Mouse (Mus musculus): ENCODE results near the gene Mrpl40. TPM values are rescaled to one million over a fixed set of nuclear protein-coding genes. Genes with fewer than 3 reads are reported as not detected.
A peak's percentile ranks its signal among the peaks of the same experiment; 100 is the strongest.
"Not testable (repeated sequence)": the region's sequence is repeated elsewhere in the genome, so short reads cannot be mapped to it uniquely, and the experiment has no call there.

The Mrpl40 gene
- total RNA-seq (2014; fragmentation: Nextera tagmentation) (86.0 and 101 TPM in 2 replicates), total RNA-seq (2017) (110 and 137 TPM in 2 replicates)

DNA sequence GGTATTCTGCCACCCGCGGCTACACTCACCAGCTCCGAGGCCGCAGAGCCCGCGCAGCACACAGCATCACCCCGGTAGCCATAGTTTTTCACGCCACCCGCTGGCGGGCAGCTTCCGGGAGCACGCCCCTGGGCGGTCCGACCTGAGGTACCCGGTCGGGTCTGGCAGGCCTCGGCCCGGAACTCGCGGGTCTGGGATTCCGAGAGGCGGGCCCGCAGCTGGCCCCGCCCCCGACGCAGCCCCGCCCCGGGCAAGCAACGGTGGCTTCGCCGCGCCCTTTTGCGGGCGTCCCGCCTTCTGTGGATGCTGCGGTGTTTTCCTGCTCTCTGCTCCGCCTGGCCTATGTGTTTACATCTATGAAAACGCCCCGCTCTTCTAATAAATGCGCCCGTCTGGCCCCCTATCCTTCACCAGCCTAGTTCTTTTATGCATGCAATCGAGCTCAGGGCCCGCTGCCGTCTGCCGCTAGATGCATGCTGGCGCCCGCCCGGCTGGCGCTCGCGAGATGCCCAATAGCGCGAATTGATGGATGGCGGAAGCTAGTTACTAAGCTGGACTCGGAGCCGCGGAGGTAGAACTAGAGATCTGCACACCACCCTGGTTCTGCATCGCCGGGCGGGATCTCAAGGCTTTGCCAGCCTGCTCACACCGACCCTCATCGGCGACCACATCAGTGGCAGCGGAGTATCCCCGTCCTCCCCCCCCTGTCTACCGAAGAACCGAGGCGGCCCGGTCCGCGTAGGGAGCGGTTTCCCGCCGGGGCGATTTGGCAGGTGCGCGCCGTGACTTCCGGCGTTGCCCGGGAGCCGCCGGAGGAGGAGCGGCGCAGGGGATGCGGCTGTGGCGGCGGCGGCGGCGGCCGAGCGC is at the start of gene Mrpl40, which contains the start of gene Hira:
TSS of gene Mrpl40 (minus strand) at position 421 of the 867 bp plus-strand sequence.
TSS of gene Hira (plus strand) at position 596 of the 867 bp plus-strand sequence.
- peak; percentile 86 for ATAC-seq (replicated peaks; ENCODE audit: low FRiP score, low TSS enrichment, poor library complexity, severe bottlenecking)

DNA sequence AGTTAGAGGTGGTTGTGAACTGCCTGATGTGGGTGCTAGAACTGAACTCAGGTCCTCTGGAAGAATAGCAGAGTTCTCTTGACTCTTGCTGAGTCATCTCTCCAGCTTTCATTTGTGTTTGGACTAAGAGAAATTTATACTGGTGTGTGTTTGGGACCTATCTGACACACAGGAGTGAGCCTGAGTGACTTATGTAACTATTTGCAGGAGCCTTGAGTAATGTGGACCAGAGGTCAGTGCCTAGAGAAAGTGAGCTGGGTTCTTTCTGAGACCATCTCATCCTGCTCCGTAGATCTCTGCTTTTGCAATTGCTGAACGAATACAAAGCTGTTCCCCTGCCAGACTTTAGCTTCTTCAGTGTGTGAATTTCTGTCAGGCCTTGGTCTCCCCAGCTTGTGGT is 45.1 kb upstream of the Mrpl40 start:
- ATAC-seq (replicated peaks; ENCODE audit: low FRiP score, low TSS enrichment, poor library complexity, severe bottlenecking) = no peak

DNA sequence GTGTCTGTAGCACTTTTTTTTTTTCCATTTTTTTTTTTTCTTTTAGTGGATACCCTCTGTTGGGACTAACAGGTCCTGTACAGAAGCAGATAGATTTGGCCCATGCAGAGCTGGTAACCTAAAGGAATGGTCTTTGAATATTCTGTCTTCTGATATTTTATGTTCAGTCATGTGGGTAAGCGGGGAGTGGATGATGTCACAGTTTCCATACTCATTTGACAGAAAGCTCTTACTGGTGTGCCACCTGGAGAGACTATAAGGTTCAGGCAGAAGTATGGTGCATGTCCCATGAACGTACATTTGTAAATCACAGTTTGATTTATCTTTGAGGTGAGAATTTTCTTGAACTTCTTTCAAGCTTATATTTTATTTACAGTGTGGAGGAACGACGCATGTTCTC is 39.4 kb upstream of the Mrpl40 start:
- no peak for ATAC-seq (replicated peaks; ENCODE audit: low FRiP score, low TSS enrichment, poor library complexity, severe bottlenecking)

DNA sequence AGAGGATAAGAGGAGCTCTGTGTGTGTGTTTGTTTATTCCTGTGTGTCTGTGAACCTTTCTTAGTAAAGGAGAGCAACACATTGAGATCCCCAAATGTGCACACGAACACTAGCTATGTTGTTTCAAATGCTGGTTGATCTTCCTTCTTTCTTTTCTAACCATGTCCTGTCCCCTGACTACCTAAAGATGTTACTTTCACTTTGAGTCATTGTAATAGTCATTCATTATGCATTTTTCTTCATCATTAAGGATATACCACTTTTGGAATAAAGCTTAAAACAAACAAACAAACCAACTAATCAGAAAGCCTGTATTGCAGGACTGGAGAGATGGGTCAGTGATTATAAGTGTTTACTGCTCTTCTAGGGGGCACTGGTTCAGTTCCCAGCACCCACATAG is 29.0 kb upstream of the Mrpl40 start:
- no peak for ATAC-seq (replicated peaks; ENCODE audit: low FRiP score, low TSS enrichment, poor library complexity, severe bottlenecking)

DNA sequence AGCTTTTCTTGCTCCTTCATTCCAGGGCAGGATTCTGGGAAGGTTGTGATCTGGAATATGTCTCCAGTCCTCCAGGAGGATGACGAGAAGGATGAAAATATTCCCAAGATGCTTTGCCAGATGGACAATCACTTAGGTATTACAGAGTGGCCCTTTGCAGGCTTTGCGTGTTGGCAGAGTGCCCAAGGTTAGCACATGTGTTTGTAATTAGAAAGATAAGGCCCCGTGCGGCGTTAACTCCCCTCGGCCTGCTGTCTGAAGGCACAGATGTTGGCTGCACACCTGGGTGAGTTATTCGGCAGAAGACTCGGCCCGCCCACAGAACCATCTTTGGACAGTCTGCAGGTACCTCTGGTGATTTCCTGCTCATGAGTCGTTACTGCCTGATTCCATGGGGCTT is 19.8 kb upstream of the Mrpl40 start:
- ATAC-seq (replicated peaks; ENCODE audit: low FRiP score, low TSS enrichment, poor library complexity, severe bottlenecking) = peak; percentile 82

DNA sequence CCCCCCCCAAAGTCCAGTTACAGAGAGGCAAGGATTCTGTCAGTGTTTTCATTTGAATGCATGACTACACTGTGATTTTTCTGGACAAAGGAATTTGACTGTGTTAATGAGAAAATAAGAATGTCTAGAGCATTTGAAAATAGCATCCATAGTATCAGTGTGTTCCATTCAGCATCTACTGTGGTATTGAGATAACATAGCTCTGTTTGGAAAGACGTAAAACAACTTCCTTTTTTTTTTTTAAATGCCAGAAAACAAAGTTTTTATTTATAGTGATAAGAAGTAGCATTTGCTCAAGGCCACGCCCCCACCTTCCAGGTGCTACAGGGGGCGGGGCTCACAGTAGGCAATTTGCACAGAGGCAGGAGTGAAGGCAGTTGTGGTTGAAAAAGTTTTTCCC is 18.6 kb upstream of the Mrpl40 start:
- no peak; the same call in 1 of the 2 replicates for ATAC-seq (replicated peaks; ENCODE audit: low FRiP score, low TSS enrichment, poor library complexity, severe bottlenecking)

DNA sequence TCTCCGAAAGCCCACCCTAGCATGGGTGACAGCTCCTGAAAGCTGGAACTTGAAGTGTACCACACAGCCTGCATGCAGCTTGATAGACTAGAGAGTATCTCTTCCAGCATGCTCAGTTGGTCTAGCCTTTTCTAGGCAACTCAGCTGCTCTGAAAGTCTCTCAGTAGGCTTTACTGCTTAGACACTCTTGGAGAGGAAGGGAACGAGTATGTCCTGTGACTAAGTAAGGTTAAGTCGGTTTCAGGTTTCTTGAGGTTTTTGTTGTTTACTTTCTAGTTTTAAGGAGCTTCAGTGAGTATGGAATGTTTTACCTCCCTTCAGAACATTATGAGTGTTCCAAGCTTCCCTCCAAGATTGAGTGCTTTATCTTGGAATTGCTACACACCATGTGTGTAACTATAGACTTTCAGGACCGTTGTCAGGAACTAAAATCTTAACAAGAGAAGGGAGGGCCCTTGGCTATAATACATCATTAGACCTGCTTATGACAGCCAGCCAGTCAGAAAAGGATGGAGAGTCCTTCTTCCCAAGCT is 17.2 kb upstream of the Mrpl40 start:
- ATAC-seq (replicated peaks; ENCODE audit: low FRiP score, low TSS enrichment, poor library complexity, severe bottlenecking) = no peak

DNA sequence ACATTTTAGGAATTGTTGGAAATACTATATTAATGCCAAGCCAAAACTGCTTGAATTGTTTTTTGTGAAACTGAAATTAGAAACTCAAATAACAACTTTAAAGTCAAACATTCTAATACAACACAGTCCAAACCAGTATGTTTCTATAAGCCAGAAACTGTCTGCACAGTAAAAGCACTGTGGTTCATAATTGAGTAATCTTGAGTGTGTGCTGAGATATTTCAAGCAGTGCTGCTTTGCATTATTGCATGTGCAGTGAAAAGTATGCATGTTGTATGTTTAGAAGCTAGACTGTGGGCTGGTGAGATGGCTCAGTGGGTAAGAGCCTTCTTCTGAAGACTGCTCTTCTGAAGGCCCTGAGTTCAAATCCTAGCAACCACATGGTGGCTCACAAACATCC is 7.4 kb upstream of the Mrpl40 start:
- no peak for ATAC-seq (replicated peaks; ENCODE audit: low FRiP score, low TSS enrichment, poor library complexity, severe bottlenecking)

DNA sequence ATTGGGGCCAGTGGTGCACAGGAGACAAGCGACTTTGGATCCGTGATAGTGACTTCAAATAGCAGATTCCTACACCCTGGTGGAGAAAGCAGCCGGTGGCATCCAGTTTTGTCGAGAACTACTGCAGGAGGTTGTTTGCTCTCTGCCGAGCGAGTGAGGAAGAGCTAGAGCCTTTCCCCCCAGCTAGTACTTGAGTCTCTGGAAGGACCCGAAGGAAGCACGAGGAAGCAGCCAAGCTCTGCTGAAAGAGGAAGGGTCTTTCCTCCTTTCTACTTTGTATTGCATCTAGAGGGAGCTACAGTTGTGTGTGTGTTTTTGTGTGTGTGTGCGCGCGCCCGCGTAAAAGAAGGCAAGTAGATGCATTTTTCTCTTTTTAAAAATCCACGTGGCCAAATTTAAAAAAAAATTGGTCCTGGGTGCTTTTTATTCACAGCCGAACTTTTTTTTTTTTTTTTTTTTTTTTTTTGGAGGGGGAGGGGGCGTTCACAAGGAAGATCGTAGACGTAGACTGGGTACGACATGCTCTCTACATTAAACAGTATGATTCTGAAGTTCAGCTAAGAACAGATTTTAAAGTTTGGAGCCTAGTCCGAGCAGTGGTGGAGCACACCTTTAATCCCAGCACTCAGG is 1.5 kb upstream of the Mrpl40 start:
- ATAC-seq (replicated peaks; ENCODE audit: low FRiP score, low TSS enrichment, poor library complexity, severe bottlenecking) = peak; percentile 33; the same call in 1 of the 2 replicates

DNA sequence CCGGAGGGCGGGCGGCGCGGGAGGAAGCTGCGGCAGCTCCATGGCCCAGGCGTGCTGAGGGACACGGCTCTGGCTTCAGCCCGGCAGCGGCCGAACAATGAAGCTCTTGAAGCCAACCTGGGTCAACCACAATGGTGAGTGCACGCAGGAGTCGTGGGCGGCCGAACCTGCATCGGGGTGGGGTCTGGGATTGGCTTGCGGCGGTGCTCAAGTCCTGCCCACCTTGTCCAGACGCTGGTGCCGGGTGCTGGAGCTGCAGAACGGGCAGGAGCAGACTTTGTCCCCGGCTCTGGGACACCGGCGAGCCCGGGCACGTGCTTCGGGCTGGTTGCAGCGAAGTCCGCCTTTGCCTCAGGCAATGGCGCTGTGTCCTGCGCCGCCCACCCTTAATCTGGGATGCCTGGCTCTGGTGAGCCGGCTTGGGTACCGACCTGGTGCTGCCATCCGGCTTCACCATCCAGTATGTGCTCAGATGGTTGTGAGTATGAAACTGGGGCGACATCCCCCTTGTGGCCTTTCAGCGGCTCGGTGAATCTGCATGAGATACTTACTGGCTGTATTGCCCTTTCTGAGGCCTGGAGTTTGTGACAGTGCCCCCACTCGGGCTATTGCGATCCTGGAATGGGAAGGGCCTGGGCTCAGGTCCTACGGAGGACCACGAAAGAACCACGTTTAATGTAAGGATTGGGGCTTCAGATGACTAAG is 876 bp upstream of the Mrpl40 start:
- peak; percentile 79 for ATAC-seq (replicated peaks; ENCODE audit: low FRiP score, low TSS enrichment, poor library complexity, severe bottlenecking)

DNA sequence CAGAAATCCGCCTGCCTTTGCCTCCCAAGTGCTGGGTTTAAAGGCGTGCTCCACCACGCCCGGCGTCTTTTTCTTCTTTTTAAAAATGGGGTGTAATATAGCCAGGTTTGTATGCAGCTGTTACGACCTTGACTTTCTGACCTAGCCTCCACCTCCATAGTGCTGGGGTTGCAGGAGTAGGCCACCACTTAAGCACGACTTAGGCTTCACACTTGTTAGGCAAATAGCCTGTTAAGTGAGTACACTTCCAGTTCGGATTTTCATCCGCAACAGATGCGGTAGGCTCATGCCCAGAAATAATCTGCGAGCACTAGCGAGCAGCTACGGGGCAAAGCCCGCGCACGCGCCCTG is 596 bp downstream of the Mrpl40 start:
- no peak for ATAC-seq (replicated peaks; ENCODE audit: low FRiP score, low TSS enrichment, poor library complexity, severe bottlenecking)

DNA sequence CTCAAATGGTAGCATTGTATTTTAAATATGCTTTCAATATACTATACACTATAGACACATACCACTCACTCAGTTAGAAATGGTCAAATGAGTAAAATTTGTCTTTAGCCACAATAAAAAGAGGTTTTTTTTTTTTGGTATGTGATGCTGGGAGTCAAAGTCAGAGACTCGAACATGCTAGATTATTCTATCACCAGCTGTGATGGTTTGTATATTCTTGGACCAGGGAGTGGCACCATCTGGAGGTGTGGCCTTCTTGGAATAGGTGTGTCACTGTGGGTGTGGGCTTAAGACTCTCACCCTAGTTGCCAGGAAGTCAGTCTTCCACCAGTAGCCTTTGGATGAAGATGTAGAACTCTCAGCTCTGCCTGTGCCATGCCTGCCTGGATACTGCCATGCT is 6.2 kb downstream of the Mrpl40 start:
- ATAC-seq (replicated peaks; ENCODE audit: low FRiP score, low TSS enrichment, poor library complexity, severe bottlenecking) = not testable (repeated sequence)

DNA sequence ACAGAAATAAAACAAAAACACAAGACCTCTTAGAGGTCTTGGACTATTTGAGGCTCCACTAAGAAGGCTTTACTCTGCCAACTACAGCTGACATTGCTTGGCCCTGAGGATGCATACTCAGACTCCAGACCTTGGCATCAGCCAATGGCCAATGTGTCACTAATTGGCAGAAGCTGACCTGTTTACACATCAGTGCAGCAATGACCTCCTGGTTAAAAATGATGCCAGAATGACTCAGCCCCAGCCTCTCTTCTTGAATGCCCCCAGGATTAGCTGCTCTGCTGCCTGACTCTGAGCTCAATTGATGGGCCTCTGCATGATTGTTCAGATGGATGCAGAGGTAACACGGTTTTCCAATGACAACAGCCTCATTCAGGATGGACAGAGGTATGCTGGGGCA is 16.5 kb downstream of the Mrpl40 start:
- ATAC-seq (replicated peaks; ENCODE audit: low FRiP score, low TSS enrichment, poor library complexity, severe bottlenecking) = no peak

DNA sequence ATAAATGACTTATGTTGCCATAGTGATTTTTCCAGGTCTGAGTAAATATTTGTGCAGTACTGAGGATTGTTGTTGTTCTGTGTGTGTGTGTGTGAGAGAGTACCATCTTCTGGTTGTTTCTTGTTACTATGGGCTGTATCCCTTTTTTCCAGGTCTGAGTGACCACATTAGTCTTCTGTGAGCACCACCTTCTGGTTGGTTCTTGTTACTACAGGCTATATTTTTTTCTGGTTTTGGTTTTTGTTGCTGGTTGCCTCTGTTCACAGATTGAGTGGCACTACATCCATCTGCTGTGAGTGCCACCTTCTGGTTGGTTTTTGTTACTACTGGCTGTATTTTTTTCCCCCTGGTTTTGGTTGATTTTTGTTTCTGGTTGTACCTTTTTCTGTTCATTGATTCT is 18.1 kb downstream of the Mrpl40 start:
- peak; percentile 63 for ATAC-seq (replicated peaks; ENCODE audit: low FRiP score, low TSS enrichment, poor library complexity, severe bottlenecking)

DNA sequence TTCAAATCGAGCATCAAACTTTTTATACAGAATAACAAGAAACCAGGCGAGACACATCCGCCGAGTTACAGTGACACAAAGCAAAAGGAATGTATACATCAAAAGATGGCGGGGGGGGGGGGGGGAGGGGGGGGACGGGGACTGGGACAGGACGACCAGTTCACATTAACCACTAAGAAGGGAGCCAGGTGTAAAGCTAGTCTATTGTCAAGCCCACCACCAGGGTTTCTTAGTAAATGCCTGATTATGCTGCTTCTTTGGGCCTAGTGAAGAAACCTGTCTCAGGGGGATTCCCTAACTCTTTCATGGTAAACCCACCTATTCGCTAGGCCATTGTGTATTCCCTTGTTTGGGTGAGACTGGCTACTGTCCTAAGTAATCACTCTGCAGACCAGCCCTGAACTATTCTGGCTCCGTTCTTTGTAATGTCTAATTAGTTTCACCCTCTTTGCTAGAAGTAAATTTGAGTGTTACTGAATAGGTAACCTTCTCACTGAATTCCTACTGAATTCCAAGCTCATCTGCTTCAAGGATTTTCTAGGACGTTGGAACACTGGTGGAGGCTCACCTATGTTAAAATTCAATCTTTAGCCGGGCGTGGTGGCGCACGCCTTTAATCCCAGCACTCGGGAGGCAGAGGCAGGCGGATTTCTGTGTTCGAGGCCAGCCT is 27.0 kb downstream of the Mrpl40 start:
- not testable (repeated sequence) for ATAC-seq (replicated peaks; ENCODE audit: low FRiP score, low TSS enrichment, poor library complexity, severe bottlenecking)

DNA sequence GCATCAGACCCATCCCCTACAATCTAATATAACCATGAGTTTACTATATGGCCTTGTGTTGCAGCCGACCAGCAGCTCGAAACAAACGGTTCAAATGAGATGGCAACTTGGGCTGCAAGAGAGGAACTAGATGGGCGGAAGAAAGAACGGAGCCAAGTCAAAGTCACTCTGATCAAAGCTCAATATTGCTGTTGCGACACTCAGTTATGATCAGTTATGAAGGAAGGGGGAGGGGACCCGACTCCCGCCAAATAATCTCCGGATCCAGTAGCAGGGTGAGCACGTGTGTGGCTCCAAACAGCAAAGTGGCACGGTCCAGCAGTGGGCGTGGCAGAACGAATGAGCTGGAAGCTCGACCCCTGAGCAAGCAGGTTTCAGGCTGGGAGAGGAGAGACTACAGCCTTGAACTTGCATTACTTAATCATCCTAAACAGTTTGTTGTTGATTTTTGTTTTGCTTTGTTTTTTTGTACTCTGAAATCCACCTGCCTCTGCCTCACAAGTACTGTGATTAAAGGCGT is 30.3 kb downstream of the Mrpl40 start:
- ATAC-seq (replicated peaks; ENCODE audit: low FRiP score, low TSS enrichment, poor library complexity, severe bottlenecking) = no peak

DNA sequence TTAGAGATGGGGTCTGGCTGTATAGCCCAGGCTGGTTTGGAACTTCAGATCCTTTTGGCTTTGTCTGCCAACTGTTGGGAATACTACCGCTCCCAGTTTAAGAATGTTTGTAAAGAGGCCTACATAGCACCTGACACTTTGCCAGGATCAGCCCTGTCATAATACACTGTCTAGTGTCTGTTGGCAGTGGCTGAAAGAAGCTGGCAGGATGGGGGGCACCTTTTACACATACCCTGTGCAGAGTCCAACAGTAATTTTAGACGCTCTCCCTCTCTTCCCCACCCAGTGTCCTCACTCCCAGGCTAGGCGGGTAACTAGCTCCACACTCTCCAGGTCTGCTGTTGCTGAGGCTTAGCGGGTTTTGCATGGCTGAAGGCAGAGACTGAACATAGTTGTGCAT is 38.3 kb downstream of the Mrpl40 start:
- no peak for ATAC-seq (replicated peaks; ENCODE audit: low FRiP score, low TSS enrichment, poor library complexity, severe bottlenecking)

DNA sequence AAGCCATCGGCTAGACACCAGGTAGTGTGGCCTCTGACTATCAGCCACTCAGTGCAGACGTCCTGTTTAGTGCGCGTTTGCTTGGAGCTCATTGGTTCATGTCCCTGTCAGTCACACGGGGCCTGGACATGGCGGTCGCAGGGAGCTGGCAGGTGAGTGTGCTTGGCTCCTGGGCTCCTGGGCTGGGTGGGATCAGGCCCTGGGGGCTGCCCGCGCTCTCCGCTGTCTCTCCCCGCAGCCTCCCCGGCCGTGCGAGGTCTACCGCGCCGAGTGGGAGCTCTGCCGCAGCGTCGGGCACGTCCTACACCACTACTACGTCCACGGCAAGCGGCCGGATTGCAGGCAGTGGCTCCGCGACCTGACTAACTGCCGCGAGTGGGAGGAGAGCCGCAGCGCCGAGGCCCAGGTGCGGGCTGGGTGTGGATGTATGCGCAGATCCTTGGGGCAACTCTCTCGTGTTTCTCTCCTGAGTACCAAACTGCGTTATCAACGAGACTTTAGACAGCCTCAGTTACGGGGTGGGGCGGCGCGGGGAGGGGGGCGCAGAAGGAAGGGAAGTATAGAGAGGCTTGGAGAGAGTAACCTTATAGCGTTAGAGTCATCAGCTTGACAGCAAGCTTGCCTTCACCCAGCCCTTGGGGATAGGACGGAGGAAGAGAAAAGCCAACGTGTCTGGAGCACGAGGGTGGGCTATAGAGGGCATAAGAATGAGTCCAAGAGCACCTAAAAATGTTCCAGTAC is 40.0 kb downstream of the Mrpl40 start, which contains the start of the genes 2510002D24Rik and Gm28539:
TSS of gene 2510002D24Rik (plus strand) at position 111 of the 741 bp plus-strand sequence.
TSS of gene Gm28539 (plus strand) at position 117 of the 741 bp plus-strand sequence.
- ATAC-seq (replicated peaks; ENCODE audit: low FRiP score, low TSS enrichment, poor library complexity, severe bottlenecking) = peak; percentile 97

Measured in megakaryocyte-erythroid progenitor cell, adult 5-6 weeks (primary cell).